Mouse (Mus musculus) heart, adult 8-10 months (tissue): Measurements from ENCODE around the gene Dcdc2a. TPM values are rescaled to one million over a fixed set of nuclear protein-coding genes. Genes with fewer than 3 reads are reported as not detected.

ENCODE experiments used
- DNase-seq: peaks from one replicate; pipeline ENCODE4 v3.0.0; 2022; ENCODE audit warnings: low spot score
- total RNA-seq, 4 experiments: library from RNA; stranded (reverse); gene quantifications; 2 replicates each; pipeline ENCODE4 v1.2.4; 2022

Gene Dcdc2a
- total RNA-seq, 4 experiments from 2014 or later = not detected

- no peak for DNase-seq
Observed at GRCm38 (mm10) chr13:25097348-25097747, 41.5 kb downstream of the Dcdc2a start.

GRCm38 (mm10) chr13:25098578-25098977 lies 42.8 kb downstream of the Dcdc2a start:
- no peak for DNase-seq

GRCm38 (mm10) chr13:25099508-25099907 lies 43.7 kb downstream of the Dcdc2a start:
- DNase-seq = no peak

- no peak for DNase-seq
Observed at GRCm38 (mm10) chr13:25100581-25100980, 44.8 kb downstream of the Dcdc2a start.

- no peak for DNase-seq
Observed at GRCm38 (mm10) chr13:25105671-25106070, 49.9 kb downstream of the Dcdc2a start.

- DNase-seq = peak; percentile 16
Observed at GRCm38 (mm10) chr13:25106740-25107139, 50.9 kb downstream of the Dcdc2a start.

GRCm38 (mm10) chr13:25108353-25108752 lies 52.5 kb downstream of the Dcdc2a start:
- DNase-seq = no peak

GRCm38 (mm10) chr13:25110592-25111095 lies 54.8 kb downstream of the Dcdc2a start:
- DNase-seq = no peak

GRCm38 (mm10) chr13:25115429-25115881 lies 59.7 kb downstream of the Dcdc2a start:
- peak; percentile 7 for DNase-seq

GRCm38 (mm10) chr13:25115971-25116370 lies 60.2 kb downstream of the Dcdc2a start:
- DNase-seq = peak; percentile 41

GRCm38 (mm10) chr13:25122740-25123335 lies 67.0 kb downstream of the Dcdc2a start:
- no peak for DNase-seq

- DNase-seq = no peak
Observed at GRCm38 (mm10) chr13:25127216-25127615, 71.4 kb downstream of the Dcdc2a start.

GRCm38 (mm10) chr13:25127806-25128205 lies 72.0 kb downstream of the Dcdc2a start:
- DNase-seq = no peak

GRCm38 (mm10) chr13:25128766-25129165 lies 73.0 kb downstream of the Dcdc2a start:
- DNase-seq = no peak

GRCm38 (mm10) chr13:25143066-25143465 lies 87.3 kb downstream of the Dcdc2a start:
- DNase-seq = no peak

GRCm38 (mm10) chr13:25144093-25144492 lies 88.3 kb downstream of the Dcdc2a start:
- DNase-seq = no peak

- DNase-seq = no peak
Observed at GRCm38 (mm10) chr13:25146232-25146631, 90.4 kb downstream of the Dcdc2a start.

- no peak for DNase-seq
Observed at GRCm38 (mm10) chr13:25150154-25150781, 94.5 kb downstream of the Dcdc2a start.

- DNase-seq = no peak
Observed at GRCm38 (mm10) chr13:25150861-25151260, 95.1 kb downstream of the Dcdc2a start.

GRCm38 (mm10) chr13:25159917-25160316 lies 104.1 kb downstream of the Dcdc2a start:
- no peak for DNase-seq

- no peak for DNase-seq
Observed at GRCm38 (mm10) chr13:25160804-25161203, 105.0 kb downstream of the Dcdc2a start.

GRCm38 (mm10) chr13:25162594-25162993 lies 106.8 kb downstream of the Dcdc2a start:
- DNase-seq = no peak

- DNase-seq = no peak
Observed at GRCm38 (mm10) chr13:25168891-25169290, 113.1 kb downstream of the Dcdc2a start.
